Comparison of ENCODE assay signal across 23 mouse cellular contexts in the genomic region with DNA sequence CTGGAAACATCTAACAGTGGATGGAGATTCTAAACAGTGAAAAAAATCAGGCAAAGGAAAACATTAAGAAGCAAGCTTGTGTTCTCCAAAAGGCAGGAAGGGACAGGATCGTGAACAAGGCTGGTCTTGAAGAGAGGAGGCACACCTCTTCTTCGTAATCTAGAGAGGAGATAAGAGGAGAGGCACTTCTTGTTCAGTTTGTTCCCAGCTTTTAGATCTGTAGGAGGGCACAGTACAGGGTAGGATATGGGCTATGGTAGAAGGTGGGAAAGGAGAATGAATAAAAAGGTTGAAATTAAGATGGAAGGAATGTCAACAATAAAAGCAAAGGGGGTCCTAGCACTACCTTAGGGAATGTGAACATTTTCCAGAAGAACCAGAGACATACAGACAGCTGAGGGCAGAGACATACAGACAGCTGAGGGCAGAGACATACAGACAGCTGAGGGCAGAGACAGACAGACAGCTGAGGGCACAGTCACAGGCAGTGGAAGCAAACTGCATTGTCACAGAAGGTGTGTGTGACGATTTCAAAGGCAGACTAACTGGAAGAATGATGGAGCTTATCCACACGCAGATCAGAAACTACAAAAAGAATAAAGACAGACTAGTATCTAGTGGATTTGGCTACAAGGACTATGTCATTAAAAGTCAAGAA. TPM values are rescaled to one million over a fixed set of nuclear protein-coding genes. Genes with fewer than 3 reads are reported as not detected.
DNase-seq lines count a peak whose midpoint lies in the region; ATAC-seq and TF ChIP-seq lines count a peak whose summit lies in the region.
"Had no signal": no experiment of that assay in that cellular context is flagged by ENCODE, and none has a peak within 500 bp of the region (broad histone marks: within the 10 kb centered on the region; RNA-seq: fewer than 3 reads in every experiment).

No protein-coding gene starts in this region.

- no peak overlapping the region for H3K4me3 ChIP-seq in heart, embryonic 13.5 days
- no peak overlapping the region for H3K4me3 ChIP-seq in MEL (ENCODE audit: control insufficient read depth in 1 of 2, insufficient read depth in 1 of 2, low read depth in 2 of 2, low read length in 2 of 2)
- H3K4me3 ChIP-seq in intestine, embryonic 15.5 days (replicated peaks), result no peak overlapping the region
- H3K4me3 ChIP-seq in liver, embryonic 15.5 days (replicated peaks), result no peak overlapping the region
- no peak overlapping the region for H3K4me3 ChIP-seq in hindbrain, embryonic 14.5 days (replicated peaks; ENCODE audit: low read length)
- H3K4me3 ChIP-seq: embryonic facial prominence, embryonic 13.5 days; limb, embryonic 13.5 days; midbrain, embryonic 13.5 days; neural tube, embryonic 13.5 days had no signal

- H3K4me2 ChIP-seq in heart, embryonic 13.5 days, result no peak overlapping the region
- H3K4me2 ChIP-seq in intestine, embryonic 15.5 days (replicated peaks), result 0 out of 2 replicates have a peak overlapping the region, but pooled peaks have one; percentile 19
- peak overlapping the region; percentile 29 for H3K4me2 ChIP-seq in liver, embryonic 15.5 days
- H3K4me2 ChIP-seq in hindbrain, embryonic 14.5 days (replicated peaks), result no peak overlapping the region
- H3K4me2 ChIP-seq: embryonic facial prominence, embryonic 13.5 days; limb, embryonic 13.5 days; midbrain, embryonic 13.5 days; neural tube, embryonic 13.5 days had no signal

- H3K4me1 ChIP-seq in heart, embryonic 13.5 days, result peaks cover 47% of the 10 kb centered on the region
- H3K4me1 ChIP-seq in MEL (ENCODE audit: control insufficient read depth in 1 of 2, insufficient read depth in 2 of 2, low read length in 2 of 2), result peaks cover 10 to 13% of the 10 kb centered on the region in 2 experiments
- H3K4me1 ChIP-seq in intestine, embryonic 15.5 days (replicated peaks), result no peaks in the 10 kb centered on the region
- peaks cover 49% of the 10 kb centered on the region for H3K4me1 ChIP-seq in liver, embryonic 15.5 days (replicated peaks)
- H3K4me1 ChIP-seq in hindbrain, embryonic 14.5 days (replicated peaks; ENCODE audit: control insufficient read depth, insufficient read depth, low read length), result no peaks in the 10 kb centered on the region
- H3K4me1 ChIP-seq: embryonic facial prominence, embryonic 13.5 days; limb, embryonic 13.5 days; midbrain, embryonic 13.5 days; neural tube, embryonic 13.5 days had no signal

- DNase-seq in heart, postnatal 14 days, result no peak
- no peak for DNase-seq in MEL (ENCODE audit: low read depth, low spot score)
- DNase-seq in hindbrain, embryonic 14.5 days (ENCODE audit: low spot score), result no peak
- no peak for DNase-seq in gastrocnemius, postnatal 36 days
- DNase-seq: adrenal gland, postnatal 36 days; B cell, adult 2 months; cerebellum, adult 11-12 months; cerebellum, postnatal 14 days; forebrain, postnatal 0 days; kidney, postnatal 4 days; layer of hippocampus, adult 9-11 months; right cerebral cortex, adult 18-20 months; thymus, postnatal 4 days had no signal

- peak overlapping the region; percentile 63 for H3K27ac ChIP-seq in heart, embryonic 13.5 days (replicated peaks)
- H3K27ac ChIP-seq in MEL (ENCODE audit: control insufficient read depth, low read depth, low read length), result no peak overlapping the region
- H3K27ac ChIP-seq in intestine, embryonic 15.5 days, result peak overlapping the region; percentile 58
- peak overlapping the region; percentile 0; the same call in 1 of the 2 replicates for H3K27ac ChIP-seq in liver, embryonic 15.5 days (replicated peaks)
- no peak overlapping the region for H3K27ac ChIP-seq in hindbrain, embryonic 14.5 days
- H3K27ac ChIP-seq: embryonic facial prominence, embryonic 13.5 days; limb, embryonic 13.5 days; macrophage; midbrain, embryonic 13.5 days; neural tube, embryonic 13.5 days had no signal

- H3K27me3 ChIP-seq in heart, embryonic 13.5 days (replicated peaks), result no peaks in the 10 kb centered on the region
- H3K27me3 ChIP-seq in MEL (ENCODE audit: control insufficient read depth in 1 of 2, insufficient read depth in 2 of 2, low read length in 2 of 2), result no peaks in the 10 kb centered on the region
- no peaks in the 10 kb centered on the region for H3K27me3 ChIP-seq in intestine, embryonic 15.5 days (replicated peaks)
- H3K27me3 ChIP-seq in liver, embryonic 15.5 days, result no peaks in the 10 kb centered on the region
- H3K27me3 ChIP-seq in hindbrain, embryonic 14.5 days (ENCODE audit: control insufficient read depth, insufficient read depth, low read length), result no peaks in the 10 kb centered on the region
- H3K27me3 ChIP-seq: embryonic facial prominence, embryonic 13.5 days; limb, embryonic 13.5 days; midbrain, embryonic 13.5 days; neural tube, embryonic 13.5 days had no signal

- TF ChIP-seq POLR2A in MEL (IDR thresholded peaks at IDR 0.05; ENCODE audit: control insufficient read depth in 1 of 2, insufficient read depth in 1 of 2, low read depth in 1 of 2, low read length in 2 of 2, poor library complexity in 1 of 2), result no peak

- TF ChIP-seq CTCF in MEL (IDR thresholded peaks at IDR 0.05 in 2 of 3, conservative IDR thresholded peaks at IDR 0.05 in 1 of 3; ENCODE audit: control insufficient read depth in 1 of 3, insufficient read depth in 1 of 3, low read depth in 2 of 3, low read length in 3 of 3, poor library complexity in 1 of 3, severe bottlenecking in 1 of 3), result no peak

- TF ChIP-seq EP300 in MEL (IDR thresholded peaks at IDR 0.05; ENCODE audit: low read depth in 1 of 2, low read length in 2 of 2), result no peak

- intact Hi-C loops in heart, postnatal 14 days (cut with DNase I), result no loop called here
- intact Hi-C loops in gastrocnemius, postnatal 36 days (cut with DNase I), result no loop called here

- WGBS in heart, embryonic 13.5 days, result 30% methylated on average over 4 of the region's 4 CpGs
- WGBS in intestine, embryonic 15.5 days, result 66% methylated on average over 4 of the region's 4 CpGs
- 36% methylated on average over 4 of the region's 4 CpGs for WGBS in liver, embryonic 15.5 days (ENCODE audit: insufficient replicate concordance)
- WGBS in hindbrain, embryonic 14.5 days, result 83% methylated on average over 4 of the region's 4 CpGs

- ATAC-seq in heart, embryonic 13.5 days (ENCODE audit: extremely low read depth, insufficient number of reproducible peaks, low FRiP score, low TSS enrichment), result no peak
- peak; percentile 78 for ATAC-seq in intestine, embryonic 15.5 days
- peak; percentile 36; the same call in 1 of the 2 replicates for ATAC-seq in liver, embryonic 15.5 days (ENCODE audit: insufficient read depth)
- ATAC-seq in hindbrain, embryonic 14.5 days (ENCODE audit: low FRiP score), result no peak
- no peak for ATAC-seq in megakaryocyte, adult 5-6 weeks (ENCODE audit: poor library complexity, severe bottlenecking)
- ATAC-seq: forebrain, postnatal 0 days; midbrain, embryonic 13.5 days had no signal

- no peaks in the 10 kb centered on the region for H3K79me2 ChIP-seq in MEL (ENCODE audit: control insufficient read depth, insufficient read depth, low read length, poor library complexity)

- no peaks in the 10 kb centered on the region for H3K36me3 ChIP-seq in heart, embryonic 13.5 days
- H3K36me3 ChIP-seq in MEL (ENCODE audit: control insufficient read depth in 1 of 2, insufficient read depth in 2 of 2, low read length in 2 of 2), result peaks cover 0 to 23% of the 10 kb centered on the region in 2 experiments; a peak in 2 of 4 replicates
- H3K36me3 ChIP-seq in intestine, embryonic 15.5 days, result no peaks in the 10 kb centered on the region
- H3K36me3 ChIP-seq in liver, embryonic 15.5 days (replicated peaks), result no peaks in the 10 kb centered on the region
- H3K36me3 ChIP-seq in hindbrain, embryonic 14.5 days (replicated peaks; ENCODE audit: control insufficient read depth, insufficient read depth), result no peaks in the 10 kb centered on the region
- H3K36me3 ChIP-seq: embryonic facial prominence, embryonic 13.5 days; limb, embryonic 13.5 days; midbrain, embryonic 13.5 days; neural tube, embryonic 13.5 days had no signal

- no peak for TF ChIP-seq RAD21 in MEL (IDR thresholded peaks at IDR 0.05; ENCODE audit: low read depth, low read length)

- H3K9ac ChIP-seq in heart, embryonic 13.5 days, result no peak overlapping the region
- H3K9ac ChIP-seq in MEL (ENCODE audit: control insufficient read depth, low read depth, low read length, poor library complexity, severe bottlenecking), result no peak overlapping the region
- no peak overlapping the region for H3K9ac ChIP-seq in intestine, embryonic 15.5 days
- peak overlapping the region; percentile 1; the same call in 1 of the 2 replicates for H3K9ac ChIP-seq in liver, embryonic 15.5 days
- H3K9ac ChIP-seq in hindbrain, embryonic 14.5 days, result no peak overlapping the region
- H3K9ac ChIP-seq: embryonic facial prominence, embryonic 13.5 days; forebrain, postnatal 0 days; limb, embryonic 13.5 days; midbrain, embryonic 13.5 days; neural tube, embryonic 13.5 days had no signal

- H3K9me3 ChIP-seq in heart, embryonic 13.5 days, result no peaks in the 10 kb centered on the region
- H3K9me3 ChIP-seq in MEL (replicated peaks; ENCODE audit: insufficient read depth, low read length), result no peaks in the 10 kb centered on the region
- H3K9me3 ChIP-seq in intestine, embryonic 15.5 days, result no peaks in the 10 kb centered on the region
- no peaks in the 10 kb centered on the region for H3K9me3 ChIP-seq in liver, embryonic 15.5 days (replicated peaks)
- no peaks in the 10 kb centered on the region for H3K9me3 ChIP-seq in hindbrain, embryonic 14.5 days (ENCODE audit: control insufficient read depth, low read length)
- H3K9me3 ChIP-seq: embryonic facial prominence, embryonic 13.5 days; limb, embryonic 13.5 days; midbrain, embryonic 13.5 days; neural tube, embryonic 13.5 days had no signal

TF ChIP-seq in MEL, 35 proteins besides CTCF, POLR2A, EP300 and RAD21:
- TF ChIP-seq MXI1 (IDR thresholded peaks at IDR 0.05; ENCODE audit: low read depth, low read length), result no peak
- no peak for TF ChIP-seq E2F4 (IDR thresholded peaks at IDR 0.05; ENCODE audit: borderline replicate concordance, low read depth, low read length)
- no peak for TF ChIP-seq MAFK (IDR thresholded peaks at IDR 0.05; ENCODE audit: borderline replicate concordance, low read depth, low read length)
- TF ChIP-seq GATA1 (IDR thresholded peaks at IDR 0.05; ENCODE audit: low read depth, low read length), result 0 out of 2 replicates have a peak, but pooled peaks have one; percentile 32

RNA-seq across cellular contexts. Expression of a gene that starts 50.6 kb away (rescaled TPM):
- 0.69 and 2.6 TPM in 2 replicates for polyA plus RNA-seq in heart, embryonic 13.5 days (2015; fragmentation: Nextera tagmentation; extraction: Ambion mirVana)
- total RNA-seq in heart, postnatal 14 days (2021), result under 1 TPM; 0.61 to 0.91 TPM
- total RNA-seq in MEL (2012; rRNA removed), result 0.19 and 0.26 TPM in 2 replicates
- under 1 TPM in 1 of 2 experiments, not detected in 1; 0.25 TPM for polyA plus RNA-seq in MEL (2012; ENCODE audit: insufficient read depth in 1 of 2, insufficient read length in 2 of 2, low read depth in 1 of 2, low replicate concordance in 2 of 2, missing spikeins in 1 of 2)
- not detected in 2 replicates for polyA plus RNA-seq in intestine, embryonic 15.5 days (2015; fragmentation: Nextera tagmentation; extraction: Ambion mirVana)
- 1.9 and 2.2 TPM in 2 replicates for polyA plus RNA-seq in liver, embryonic 15.5 days (2015; fragmentation: Nextera tagmentation; extraction: Ambion mirVana)
- 0.19 TPM in 1 of 2 replicates, not detected in the other for polyA plus RNA-seq in hindbrain, embryonic 14.5 days (2014; fragmentation: Nextera tagmentation; extraction: Ambion mirVana)
- total RNA-seq in gastrocnemius, postnatal 36 days (2021), result not detected
- total RNA-seq in megakaryocyte, adult 5-6 weeks (2015), result 0.22 TPM in 1 of 2 replicates, not detected in the other
- not detected in 2 replicates for total RNA-seq in megakaryocyte, adult 5-6 weeks (2017)
- total RNA-seq: adrenal gland, postnatal 36 days; forebrain, postnatal 0 days; granulocyte monocyte progenitor cell, adult 5-6 weeks had no signal
- polyA plus RNA-seq: embryonic facial prominence, embryonic 13.5 days; forebrain, postnatal 0 days; macrophage had no signal

Comparison
In these comparisons a context has a peak if more than half of its experiments do, and no peak if none do; other contexts are left out.
1. ATAC-seq: peak in intestine, embryonic 15.5 days (single experiment) and liver, embryonic 15.5 days (single experiment); none in heart, embryonic 13.5 days (single experiment), hindbrain, embryonic 14.5 days (single experiment) and megakaryocyte, adult 5-6 weeks (single experiment).
2. H3K27ac ChIP-seq: peak in heart, embryonic 13.5 days (single experiment), intestine, embryonic 15.5 days (single experiment) and liver, embryonic 15.5 days (single experiment); none in MEL (single experiment) and hindbrain, embryonic 14.5 days (single experiment).
3. H3K4me2 ChIP-seq: peak in intestine, embryonic 15.5 days (single experiment) and liver, embryonic 15.5 days (single experiment); none in heart, embryonic 13.5 days (single experiment) and hindbrain, embryonic 14.5 days (single experiment).